Mouse (Mus musculus) spleen, adult 2 months (tissue): ENCODE data around the gene Stat2.

ENCODE experiments used
- CTCF ChIP-seq: fragments of 200-500 bp; IDR thresholded peaks from 2 replicates; pipeline ENCODE4 v1.5.1; 2011; ENCODE audit warnings: mild to moderate bottlenecking, inconsistent platforms; ENCODE audit not compliant: insufficient read depth, insufficient read length, insufficient replicate concordance; ENCODE audit errors: extremely low read depth
- POLR2A ChIP-seq: fragments of 200-500 bp; IDR thresholded peaks from 2 replicates; pipeline ENCODE4 v1.6.1; 2011; ENCODE audit warnings: low read depth, low read length, inconsistent platforms

- TF ChIP-seq CTCF (no peak), POLR2A (no peak)
Observed at GRCm38 (mm10) chr10:128310902-128311301, 40.5 kb downstream of the Stat2 start.
